Mouse (Mus musculus): ENCODE data around the gene Skil. TPM values are rescaled to one million over a fixed set of nuclear protein-coding genes. Genes with fewer than 3 reads are reported as not detected.

Gene Skil
- polyA plus RNA-seq, 1 experiment from 2014 or later = 24.2 TPM

- Histone ChIP-seq H3K9ac (ENCODE audit: low read length) (no peak overlapping the region), H3K9me3 (replicated peaks; ENCODE audit: control insufficient read depth, low read length) (no peaks in the 10 kb centered on the region), H3K27ac (ENCODE audit: low read depth, low read length) (no peak overlapping the region), H3K4me1 (ENCODE audit: control insufficient read depth, insufficient read depth, low read length) (peaks cover 27% of the 10 kb centered on the region), H3K4me2 (ENCODE audit: low read length) (peak overlapping the region; percentile 34; the same call in 1 of the 2 replicates), H3K27me3 (replicated peaks; ENCODE audit: control insufficient read depth, insufficient read depth, low read length) (no peaks in the 10 kb centered on the region), H3K4me3 (ENCODE audit: low read depth, low read length) (no peak overlapping the region), H3K36me3 (ENCODE audit: control insufficient read depth, insufficient read depth, low read length) (peaks cover 3% of the 10 kb centered on the region; the same call in 1 of the 2 replicates)
- ATAC-seq (no peak), DNase-seq (ENCODE audit: low spot score) (no peak)
- WGBS = 83% methylated on average over 5 of the region's 5 CpGs
These were observed 5.2 kb downstream of the Skil start for GRCm38 (mm10) chr3:31100026-31100425.

DNA sequence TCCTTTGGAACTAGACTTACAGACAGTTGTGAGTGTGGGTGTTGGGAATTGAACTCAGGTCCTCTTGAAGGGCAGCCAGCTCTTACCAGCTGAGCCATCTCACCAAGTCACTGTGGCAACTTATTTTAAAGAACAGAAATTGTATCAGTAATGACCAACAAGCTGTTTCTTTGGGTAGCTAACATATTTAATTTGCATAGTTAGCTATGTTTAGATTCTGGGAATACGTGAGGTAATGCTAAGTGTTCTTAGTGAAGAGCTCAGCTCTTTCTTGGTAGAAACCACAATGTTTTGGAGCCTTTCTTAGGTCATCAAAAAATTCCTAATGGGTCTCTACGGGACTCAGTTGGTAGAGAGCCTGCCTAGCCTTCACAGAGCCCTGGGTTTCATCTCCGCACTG is 5.9 kb downstream of the Skil start:
- Histone ChIP-seq H3K36me3 (ENCODE audit: control insufficient read depth, insufficient read depth, low read length) (peaks cover 3% of the 10 kb centered on the region; the same call in 1 of the 2 replicates), H3K9me3 (replicated peaks; ENCODE audit: control insufficient read depth, low read length) (no peaks in the 10 kb centered on the region), H3K4me2 (ENCODE audit: low read length) (no peak overlapping the region), H3K9ac (ENCODE audit: low read length) (no peak overlapping the region), H3K4me3 (ENCODE audit: low read depth, low read length) (no peak overlapping the region), H3K27ac (ENCODE audit: low read depth, low read length) (no peak overlapping the region), H3K27me3 (replicated peaks; ENCODE audit: control insufficient read depth, insufficient read depth, low read length) (no peaks in the 10 kb centered on the region), H3K4me1 (ENCODE audit: control insufficient read depth, insufficient read depth, low read length) (peaks cover 27% of the 10 kb centered on the region)
- ATAC-seq (no peak), DNase-seq (ENCODE audit: low spot score) (no peak)
- 92% methylated on average over 3 of the region's 3 CpGs for WGBS

DNA sequence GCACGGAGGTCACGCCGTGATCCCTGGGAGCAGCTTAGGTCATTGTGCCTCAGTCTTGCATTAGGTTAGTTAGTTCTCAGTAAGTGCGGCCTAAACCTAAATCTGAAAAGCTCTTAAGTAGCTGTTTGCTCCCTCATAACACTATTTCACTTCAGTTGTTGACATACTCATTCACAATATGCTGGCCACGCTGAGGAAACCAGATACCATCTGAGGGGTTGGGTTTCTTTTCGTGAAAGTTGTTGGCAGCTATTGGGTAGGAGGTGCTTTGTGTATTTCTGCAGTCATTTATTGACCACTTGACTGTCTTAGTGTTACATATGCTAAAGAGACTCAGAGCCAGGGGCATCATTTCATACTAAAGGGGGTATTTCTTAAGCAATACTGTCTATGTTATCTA is 10.1 kb downstream of the Skil start:
- H3K9ac ChIP-seq (ENCODE audit: low read length) = no peak overlapping the region
- DNase-seq (ENCODE audit: low spot score) = no peak
- ATAC-seq = no peak
- no peaks in the 10 kb centered on the region for H3K27me3 ChIP-seq (replicated peaks; ENCODE audit: control insufficient read depth, insufficient read depth, low read length)
- no peaks in the 10 kb centered on the region for H3K36me3 ChIP-seq (ENCODE audit: control insufficient read depth, insufficient read depth, low read length)
- H3K9me3 ChIP-seq (replicated peaks; ENCODE audit: control insufficient read depth, low read length) = no peaks in the 10 kb centered on the region
- no peak overlapping the region for H3K4me2 ChIP-seq (ENCODE audit: low read length)
- WGBS = 80% methylated on average over 6 of the region's 6 CpGs
- peaks cover 12% of the 10 kb centered on the region for H3K4me1 ChIP-seq (ENCODE audit: control insufficient read depth, insufficient read depth, low read length)
- H3K27ac ChIP-seq (ENCODE audit: low read depth, low read length) = no peak overlapping the region
- H3K4me3 ChIP-seq (ENCODE audit: low read depth, low read length) = no peak overlapping the region

DNA sequence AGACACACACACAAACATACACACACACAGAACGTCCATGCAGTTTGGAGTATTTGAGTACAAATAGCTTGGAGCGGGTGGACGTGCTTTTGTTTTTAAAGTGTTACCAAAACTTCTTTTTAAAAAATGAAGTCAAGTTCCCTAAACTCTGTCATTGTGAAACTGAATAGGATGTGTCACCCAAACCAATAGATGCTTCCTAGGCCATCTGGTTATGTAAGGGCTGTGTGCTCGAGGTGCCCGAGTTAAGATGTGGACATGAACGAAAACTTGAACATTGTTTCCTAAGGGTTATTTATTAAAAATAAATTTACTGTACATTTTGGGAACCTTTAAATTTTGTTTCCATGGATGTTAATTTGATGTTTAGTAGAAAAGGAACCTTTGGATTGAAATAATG is 11.7 kb downstream of the Skil start:
- no peak overlapping the region for H3K4me2 ChIP-seq (ENCODE audit: low read length)
- DNase-seq (ENCODE audit: low spot score) (no peak), ATAC-seq (no peak)
- no peaks in the 10 kb centered on the region for H3K36me3 ChIP-seq (ENCODE audit: control insufficient read depth, insufficient read depth, low read length)
- H3K4me1 ChIP-seq (ENCODE audit: control insufficient read depth, insufficient read depth, low read length) = peaks cover 8% of the 10 kb centered on the region; the same call in 1 of the 2 replicates
- H3K4me3 ChIP-seq (ENCODE audit: low read depth, low read length) = no peak overlapping the region
- no peaks in the 10 kb centered on the region for H3K9me3 ChIP-seq (replicated peaks; ENCODE audit: control insufficient read depth, low read length)
- H3K27ac ChIP-seq (ENCODE audit: low read depth, low read length) = no peak overlapping the region
- 87% methylated on average over 6 of the region's 6 CpGs for WGBS
- H3K27me3 ChIP-seq (replicated peaks; ENCODE audit: control insufficient read depth, insufficient read depth, low read length) = no peaks in the 10 kb centered on the region
- H3K9ac ChIP-seq (ENCODE audit: low read length) = no peak overlapping the region

- no peak overlapping the region for H3K9ac ChIP-seq (ENCODE audit: low read length)
- no peaks in the 10 kb centered on the region for H3K36me3 ChIP-seq (ENCODE audit: control insufficient read depth, insufficient read depth, low read length)
- ATAC-seq = no peak; the same call in 1 of the 2 replicates
- H3K4me2 ChIP-seq (ENCODE audit: low read length) = no peak overlapping the region
- H3K4me3 ChIP-seq (ENCODE audit: low read depth, low read length) = no peak overlapping the region
- no peak for DNase-seq (ENCODE audit: low spot score)
- WGBS = 88% methylated on average over 4 of the region's 4 CpGs
- peaks cover 8% of the 10 kb centered on the region; the same call in 1 of the 2 replicates for H3K4me1 ChIP-seq (ENCODE audit: control insufficient read depth, insufficient read depth, low read length)
- no peaks in the 10 kb centered on the region for H3K27me3 ChIP-seq (replicated peaks; ENCODE audit: control insufficient read depth, insufficient read depth, low read length)
- H3K9me3 ChIP-seq (replicated peaks; ENCODE audit: control insufficient read depth, low read length) = no peaks in the 10 kb centered on the region
- H3K27ac ChIP-seq (ENCODE audit: low read depth, low read length) = no peak overlapping the region
These were observed 12.8 kb downstream of the Skil start for GRCm38 (mm10) chr3:31107674-31108073.

- 67% methylated on average over 3 of the region's 3 CpGs for WGBS
- no peak for ATAC-seq
These were observed 14.2 kb downstream of the Skil start for GRCm38 (mm10) chr3:31109108-31109507.

GRCm38 (mm10) chr3:31123098-31123497 is 28.2 kb downstream of the Skil start:
- H3K36me3 ChIP-seq (ENCODE audit: control insufficient read depth, insufficient read depth, low read length) = peaks cover 34% of the 10 kb centered on the region
- DNase-seq (ENCODE audit: low spot score) (no peak), ATAC-seq (no peak)
- H3K4me1 ChIP-seq (ENCODE audit: control insufficient read depth, insufficient read depth, low read length) = no peaks in the 10 kb centered on the region
- no peak overlapping the region for H3K9ac ChIP-seq (ENCODE audit: low read length)
- no peak overlapping the region for H3K4me3 ChIP-seq (ENCODE audit: low read depth, low read length)
- H3K9me3 ChIP-seq (replicated peaks; ENCODE audit: control insufficient read depth, low read length) = no peaks in the 10 kb centered on the region
- WGBS = 91% methylated on average over 4 of the region's 4 CpGs
- no peaks in the 10 kb centered on the region for H3K27me3 ChIP-seq (replicated peaks; ENCODE audit: control insufficient read depth, insufficient read depth, low read length)
- H3K27ac ChIP-seq (ENCODE audit: low read depth, low read length) = no peak overlapping the region
- H3K4me2 ChIP-seq (ENCODE audit: low read length) = no peak overlapping the region

More at GRCm38 (mm10) chr3:31109108-31109507, 14.2 kb downstream of the Skil start:
- Histone ChIP-seq H3K27ac (ENCODE audit: low read depth, low read length) (no peak overlapping the region), H3K27me3 (replicated peaks; ENCODE audit: control insufficient read depth, insufficient read depth, low read length) (no peaks in the 10 kb centered on the region), H3K4me3 (ENCODE audit: low read depth, low read length) (no peak overlapping the region), H3K9me3 (replicated peaks; ENCODE audit: control insufficient read depth, low read length) (no peaks in the 10 kb centered on the region), H3K4me1 (ENCODE audit: control insufficient read depth, insufficient read depth, low read length) (peaks cover 8% of the 10 kb centered on the region; the same call in 1 of the 2 replicates), H3K36me3 (ENCODE audit: control insufficient read depth, insufficient read depth, low read length) (peaks cover 9% of the 10 kb centered on the region; the same call in 1 of the 2 replicates), H3K4me2 (ENCODE audit: low read length) (no peak overlapping the region), H3K9ac (ENCODE audit: low read length) (no peak overlapping the region)
- DNase-seq (ENCODE audit: low spot score) = peak; percentile 57

GRCm38 (mm10) chr3:31126303-31126702 is 31.4 kb downstream of the Skil start:
- Histone ChIP-seq H3K9me3 (replicated peaks; ENCODE audit: control insufficient read depth, low read length) (no peaks in the 10 kb centered on the region), H3K4me3 (ENCODE audit: low read depth, low read length) (no peak overlapping the region), H3K27me3 (replicated peaks; ENCODE audit: control insufficient read depth, insufficient read depth, low read length) (no peaks in the 10 kb centered on the region), H3K36me3 (ENCODE audit: control insufficient read depth, insufficient read depth, low read length) (peaks cover 8% of the 10 kb centered on the region), H3K4me1 (ENCODE audit: control insufficient read depth, insufficient read depth, low read length) (no peaks in the 10 kb centered on the region), H3K9ac (ENCODE audit: low read length) (no peak overlapping the region), H3K4me2 (ENCODE audit: low read length) (no peak overlapping the region), H3K27ac (ENCODE audit: low read depth, low read length) (no peak overlapping the region)
- WGBS = 78% methylated on average over 4 of the region's 4 CpGs
- no peak for ATAC-seq
- DNase-seq (ENCODE audit: low spot score) = no peak

GRCm38 (mm10) chr3:31126848-31127247 is 32.0 kb downstream of the Skil start:
- Histone ChIP-seq H3K4me3 (ENCODE audit: low read depth, low read length) (no peak overlapping the region), H3K4me2 (ENCODE audit: low read length) (no peak overlapping the region), H3K9ac (ENCODE audit: low read length) (no peak overlapping the region), H3K4me1 (ENCODE audit: control insufficient read depth, insufficient read depth, low read length) (no peaks in the 10 kb centered on the region), H3K27ac (ENCODE audit: low read depth, low read length) (no peak overlapping the region), H3K36me3 (ENCODE audit: control insufficient read depth, insufficient read depth, low read length) (peaks cover 7% of the 10 kb centered on the region), H3K27me3 (replicated peaks; ENCODE audit: control insufficient read depth, insufficient read depth, low read length) (no peaks in the 10 kb centered on the region), H3K9me3 (replicated peaks; ENCODE audit: control insufficient read depth, low read length) (no peaks in the 10 kb centered on the region)
- DNase-seq (ENCODE audit: low spot score) (no peak), ATAC-seq (no peak)
- WGBS = 92% methylated on average over 3 of the region's 3 CpGs
